Mouse (Mus musculus) right cerebral cortex, postnatal 25 days (tissue): Measurements from ENCODE around the gene Arl8a.
A peak's percentile ranks its signal among the peaks of the same experiment; 100 is the strongest.
"Not testable (repeated sequence)": the region's sequence is repeated elsewhere in the genome, so short reads cannot be mapped to it uniquely, and the experiment has no call there.

Experiments used
- DNase-seq: peaks from one replicate; pipeline ENCODE4 v3.0.0; 2022

The Arl8a gene

DNA sequence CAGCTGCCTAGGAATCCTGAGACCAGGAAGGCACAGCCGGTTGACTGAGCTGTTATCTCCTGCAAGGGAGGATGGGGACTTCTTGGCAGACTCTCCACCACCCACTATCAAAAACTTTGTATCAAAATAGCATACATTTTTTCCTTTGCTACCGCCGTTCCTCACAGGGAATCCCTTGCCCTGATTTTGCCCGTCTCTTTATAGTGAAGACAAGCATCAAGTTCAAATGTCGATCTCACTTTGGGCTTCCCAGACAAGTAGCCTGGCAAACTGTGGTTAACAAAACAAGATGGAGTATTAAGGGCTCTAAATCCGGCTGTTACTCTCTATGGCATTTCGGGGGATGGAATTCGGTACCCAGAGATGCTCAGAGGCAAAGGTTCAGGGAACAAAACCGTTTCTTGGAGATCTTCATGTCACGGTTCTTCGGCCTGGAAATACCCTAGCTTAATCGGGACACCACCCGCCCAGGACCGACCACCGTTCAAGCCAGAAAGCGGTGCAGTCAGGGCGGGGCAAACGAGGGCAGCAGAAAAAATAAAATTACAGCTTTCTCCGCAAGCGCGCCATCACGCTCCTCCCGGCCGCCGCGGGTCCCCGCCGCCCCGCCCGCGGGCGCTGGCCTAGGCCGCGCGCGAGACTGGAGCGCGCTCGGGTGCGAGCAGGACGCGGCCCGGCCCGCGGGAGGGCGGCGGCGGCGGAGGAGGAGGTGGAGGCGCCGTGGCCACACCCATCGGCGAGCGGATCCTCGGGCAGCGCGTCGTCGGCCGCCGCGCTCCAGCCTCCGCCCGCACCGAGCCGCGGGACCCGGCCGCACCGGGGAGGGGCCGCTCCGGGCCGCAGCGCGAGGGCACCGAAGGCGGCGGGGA, at the start of gene Arl8a:
TSS of gene Arl8a (plus strand) at position 748 of the 869 bp plus-strand sequence.
- DNase-seq = peak; percentile 90

GRCm38 (mm10) chr1:135097441-135097840, 49.2 kb upstream of the Arl8a start:
- no peak for DNase-seq

DNA sequence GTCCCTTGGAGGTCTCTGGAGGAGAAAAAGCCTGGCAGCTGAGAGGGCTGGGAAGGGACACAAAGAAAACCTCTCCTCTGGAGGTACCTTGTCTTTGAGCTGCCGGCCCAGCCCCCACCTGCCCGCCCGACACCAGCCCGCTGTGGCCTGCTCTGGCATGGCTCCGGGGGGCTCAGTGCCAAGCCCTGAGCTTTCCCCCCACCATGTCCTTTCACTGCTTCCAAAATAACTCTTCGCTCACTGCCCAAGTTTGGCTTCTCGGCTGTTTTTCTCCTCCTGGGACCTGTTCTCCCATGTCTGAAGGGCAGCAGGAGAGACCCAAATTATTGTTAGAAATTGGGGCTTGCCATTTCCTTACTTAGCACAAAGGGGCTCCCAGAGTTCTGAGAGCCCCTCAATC, 48.2 kb upstream of the Arl8a start:
- no peak for DNase-seq

DNA sequence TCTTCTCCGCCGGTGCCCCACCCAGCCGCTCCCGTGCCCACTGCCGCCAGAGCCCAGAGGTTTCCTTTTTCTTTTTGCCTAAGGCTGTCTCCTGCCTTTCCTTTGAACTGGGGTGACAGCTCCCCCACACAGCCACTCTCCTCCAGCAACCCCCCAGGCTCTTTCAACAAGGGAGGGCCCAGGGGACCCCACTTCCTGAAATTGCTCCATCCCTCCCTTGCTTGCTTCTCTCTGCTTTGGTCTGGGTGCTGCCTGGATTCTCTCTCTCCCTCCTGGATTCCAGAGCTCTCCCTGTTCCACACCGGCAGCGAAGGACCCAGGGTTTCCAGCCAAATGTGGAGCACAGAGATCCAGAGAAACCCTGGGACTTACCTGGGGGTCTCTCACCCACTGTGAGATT, 46.2 kb upstream of the Arl8a start:
- no peak for DNase-seq

GRCm38 (mm10) chr1:135105124-135105523, 41.5 kb upstream of the Arl8a start, which contains the start of gene Lgr6:
Gene Lgr6, minus strand, starts transcription at chr1:135105276.
- no peak for DNase-seq

DNA sequence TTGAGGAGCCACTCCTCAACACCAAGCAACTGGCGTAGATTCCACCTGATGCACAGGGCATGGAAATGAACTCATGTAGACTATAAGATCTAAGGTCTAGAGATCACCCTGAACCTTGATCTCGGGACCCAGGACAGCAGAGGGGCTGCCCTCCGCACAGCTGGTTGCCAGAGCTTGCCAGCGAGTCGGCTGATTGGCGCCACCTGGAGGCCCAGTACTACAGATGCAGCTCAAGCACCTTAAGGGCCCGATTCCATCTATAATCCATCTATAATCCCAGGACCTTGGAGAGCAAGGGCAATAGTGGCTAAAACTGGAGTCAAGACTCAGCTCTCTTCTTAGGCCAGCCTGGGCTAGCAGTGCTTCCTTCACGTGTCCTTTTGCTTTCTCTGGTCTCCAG, 40.7 kb upstream of the Arl8a start:
- DNase-seq = peak; percentile 47

GRCm38 (mm10) chr1:135108611-135109010, 38.0 kb upstream of the Arl8a start:
- no peak for DNase-seq

GRCm38 (mm10) chr1:135110075-135110474, 36.5 kb upstream of the Arl8a start:
- DNase-seq = peak; percentile 64

GRCm38 (mm10) chr1:135111271-135111670, 35.4 kb upstream of the Arl8a start:
- DNase-seq = not testable (repeated sequence)

DNA sequence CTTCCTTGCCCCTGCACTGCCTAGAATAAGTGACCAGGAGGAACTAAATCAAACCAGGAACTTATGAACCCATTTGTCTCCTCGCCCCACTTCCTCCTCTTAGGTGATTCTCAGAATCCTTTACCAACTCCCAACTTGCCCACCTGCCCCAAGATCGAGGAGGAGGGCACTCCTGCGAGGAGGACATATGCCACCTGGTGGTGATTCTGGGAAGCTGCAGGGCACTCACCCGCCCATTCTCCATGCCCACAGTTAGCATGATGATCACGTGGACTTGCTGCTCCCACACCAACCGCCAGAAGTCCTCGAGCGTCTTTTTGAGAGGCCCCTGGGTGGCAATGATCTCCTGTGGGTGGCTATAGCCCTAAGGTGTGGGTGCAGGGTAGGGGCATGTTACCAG, 34.0 kb upstream of the Arl8a start:
- DNase-seq = no peak

DNA sequence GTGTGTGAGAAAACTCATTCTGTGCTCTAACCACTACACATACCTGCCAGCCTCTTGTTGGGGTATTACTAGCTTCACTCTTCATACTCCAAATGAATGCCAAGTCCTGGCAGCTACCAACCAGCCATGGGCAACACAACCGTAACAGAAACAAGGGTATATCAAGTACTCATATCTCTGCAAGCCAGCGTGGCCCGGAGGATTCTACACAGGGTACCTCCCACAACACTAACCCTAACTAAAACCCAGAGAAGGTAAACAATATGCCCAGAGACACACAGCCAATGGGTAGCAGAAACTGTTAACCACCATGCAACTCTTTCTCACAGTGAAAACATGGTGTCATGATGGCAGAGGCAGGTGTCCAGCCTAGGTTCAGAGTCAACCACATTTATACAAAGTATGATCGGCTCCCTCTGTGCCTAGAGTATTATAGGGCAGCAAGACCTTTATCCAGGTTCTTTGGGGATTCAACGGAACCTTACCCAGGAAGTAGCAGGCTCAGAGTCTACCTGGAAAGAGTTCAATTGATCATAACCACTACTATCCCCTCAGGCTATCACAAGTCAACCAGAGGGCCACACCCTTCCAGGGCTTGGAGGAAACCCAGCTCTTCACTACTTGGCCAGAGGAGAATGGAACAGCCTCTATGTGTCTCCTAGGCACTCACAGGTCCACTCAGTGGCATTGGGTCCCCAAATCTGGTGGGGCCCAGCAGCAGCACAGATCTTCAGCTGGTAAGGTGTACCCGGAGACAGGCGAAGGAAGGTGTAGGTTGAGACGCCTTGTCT, 21.9 kb upstream of the Arl8a start:
- no peak for DNase-seq

GRCm38 (mm10) chr1:135125990-135126389, 20.6 kb upstream of the Arl8a start:
- DNase-seq = no peak

GRCm38 (mm10) chr1:135126443-135127027, 20.1 kb upstream of the Arl8a start:
- DNase-seq = peak; percentile 28

- no peak for DNase-seq
Observed at GRCm38 (mm10) chr1:135128011-135128441, 18.6 kb upstream of the Arl8a start.

GRCm38 (mm10) chr1:135128986-135129385, 17.6 kb upstream of the Arl8a start:
- DNase-seq = no peak

DNA sequence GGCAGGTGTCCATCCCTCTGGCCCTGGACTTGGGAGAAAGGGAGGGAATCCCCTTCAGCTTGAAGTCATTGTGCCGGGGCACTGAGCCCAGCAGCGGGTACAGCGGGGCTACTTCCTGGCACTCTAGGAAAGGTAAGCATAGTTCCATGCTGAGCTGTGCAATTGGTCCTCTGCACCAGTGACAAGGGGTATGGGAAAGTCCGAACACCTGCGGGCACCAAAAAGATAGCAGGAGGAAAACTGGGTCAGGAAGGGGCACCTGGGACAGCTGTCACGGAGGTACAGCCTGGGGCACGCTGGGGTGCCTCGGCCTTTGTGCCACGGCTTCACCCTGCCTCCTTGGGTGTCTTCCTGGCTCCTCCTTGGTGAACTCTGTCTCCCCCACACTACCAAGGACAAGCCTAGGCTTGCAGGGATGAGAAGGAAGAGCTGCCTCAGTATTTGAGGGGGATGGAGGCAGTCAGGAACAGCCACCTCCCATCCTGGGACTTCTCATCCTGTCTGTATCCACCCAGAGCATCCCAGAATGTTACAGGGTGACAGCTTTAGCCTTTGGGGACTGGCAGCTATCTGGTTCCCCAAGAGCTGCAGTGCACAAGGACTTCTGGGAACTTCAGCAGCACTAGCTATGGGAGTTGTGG, 17.0 kb upstream of the Arl8a start:
- no peak for DNase-seq

GRCm38 (mm10) chr1:135130376-135131018, 16.1 kb upstream of the Arl8a start:
- no peak for DNase-seq

GRCm38 (mm10) chr1:135131034-135131433, 15.6 kb upstream of the Arl8a start:
- no peak for DNase-seq

- DNase-seq = no peak
Observed at GRCm38 (mm10) chr1:135131560-135131959, 15.1 kb upstream of the Arl8a start.

DNA sequence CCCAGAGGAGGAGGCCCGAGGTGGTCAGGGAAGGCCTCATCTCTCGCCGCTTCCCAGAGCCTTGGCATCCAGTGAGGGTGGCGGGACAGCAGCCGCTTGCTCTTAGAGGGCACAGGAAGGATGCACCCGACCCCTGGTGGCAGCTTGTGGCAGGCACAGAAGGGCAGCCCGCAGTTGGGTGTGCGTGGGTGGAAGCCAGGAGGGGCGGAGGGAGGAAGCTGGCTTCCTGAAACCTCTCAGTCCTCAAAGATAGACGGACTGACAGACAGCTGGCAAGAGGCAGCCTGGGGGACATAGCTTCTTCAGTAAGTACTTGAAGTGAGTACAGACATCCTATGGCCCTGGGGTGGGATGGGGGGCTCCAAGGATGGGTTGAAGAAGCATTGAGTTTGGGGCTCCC, 14.2 kb upstream of the Arl8a start, which contains the start of gene Ptpn7:
TSS of gene Ptpn7 (plus strand) at position 228 of the 400 bp plus-strand sequence.
- DNase-seq = no peak

DNA sequence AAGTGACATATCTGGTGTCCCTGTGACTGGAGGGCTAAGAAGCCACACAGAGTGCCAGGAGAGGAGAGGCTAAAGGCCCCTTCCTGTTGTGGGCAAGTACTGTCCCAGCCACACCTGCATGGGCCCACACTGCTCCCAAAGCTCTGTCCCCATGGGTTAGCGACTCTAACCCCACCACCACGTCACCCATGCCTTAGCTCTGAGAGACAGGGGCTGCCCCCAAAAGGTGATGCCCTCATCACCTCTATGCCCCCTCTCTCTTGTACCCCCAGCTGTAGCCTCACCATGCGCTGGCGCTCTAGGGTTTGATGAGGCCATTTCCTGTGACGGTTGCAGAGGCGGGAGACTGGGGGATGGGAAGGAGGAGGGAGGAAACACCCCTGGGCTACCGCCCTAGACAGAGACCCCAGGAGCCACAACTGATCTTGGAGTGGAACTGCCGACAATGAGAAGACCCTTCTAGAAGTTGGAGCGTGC, 13.7 kb upstream of the Arl8a start:
- DNase-seq = no peak
